Mouse (Mus musculus): ENCODE data around the gene Ptma.

GRCm38 (mm10) chr1:86533411-86534130 lies 7.0 kb downstream of the Ptma start:
- TF ChIP-seq CTCF (IDR thresholded peaks at IDR 0.05; ENCODE audit: extremely low read depth, insufficient read depth, insufficient read length, insufficient replicate concordance): no peak
- no peak for TF ChIP-seq POLR2A (IDR thresholded peaks at IDR 0.05; ENCODE audit: low read depth, low read length)
